Mouse (Mus musculus): ENCODE results near the gene Vgll3. TPM values are rescaled to one million over a fixed set of nuclear protein-coding genes. Genes with fewer than 3 reads are reported as not detected.

Vgll3 gene
- polyA plus RNA-seq (2012; fragmentation: generic; extraction: Trizol): 9.9 TPM
- long read RNA-seq, experiment 1, full-length matches to known transcripts: 18 of 24 reads
- long read RNA-seq, experiment 1, partial matches to known transcripts: 0 of 24 reads
- long read RNA-seq, experiment 1, other reads (novel, unspliced or antisense): 6 of 24 reads
- long read RNA-seq, experiment 2, full-length matches to known transcripts: 67 of 123 reads
- long read RNA-seq, experiment 2, partial matches to known transcripts: 16 of 123 reads
- long read RNA-seq, experiment 2, other reads (novel, unspliced or antisense): 40 of 123 reads

DNA sequence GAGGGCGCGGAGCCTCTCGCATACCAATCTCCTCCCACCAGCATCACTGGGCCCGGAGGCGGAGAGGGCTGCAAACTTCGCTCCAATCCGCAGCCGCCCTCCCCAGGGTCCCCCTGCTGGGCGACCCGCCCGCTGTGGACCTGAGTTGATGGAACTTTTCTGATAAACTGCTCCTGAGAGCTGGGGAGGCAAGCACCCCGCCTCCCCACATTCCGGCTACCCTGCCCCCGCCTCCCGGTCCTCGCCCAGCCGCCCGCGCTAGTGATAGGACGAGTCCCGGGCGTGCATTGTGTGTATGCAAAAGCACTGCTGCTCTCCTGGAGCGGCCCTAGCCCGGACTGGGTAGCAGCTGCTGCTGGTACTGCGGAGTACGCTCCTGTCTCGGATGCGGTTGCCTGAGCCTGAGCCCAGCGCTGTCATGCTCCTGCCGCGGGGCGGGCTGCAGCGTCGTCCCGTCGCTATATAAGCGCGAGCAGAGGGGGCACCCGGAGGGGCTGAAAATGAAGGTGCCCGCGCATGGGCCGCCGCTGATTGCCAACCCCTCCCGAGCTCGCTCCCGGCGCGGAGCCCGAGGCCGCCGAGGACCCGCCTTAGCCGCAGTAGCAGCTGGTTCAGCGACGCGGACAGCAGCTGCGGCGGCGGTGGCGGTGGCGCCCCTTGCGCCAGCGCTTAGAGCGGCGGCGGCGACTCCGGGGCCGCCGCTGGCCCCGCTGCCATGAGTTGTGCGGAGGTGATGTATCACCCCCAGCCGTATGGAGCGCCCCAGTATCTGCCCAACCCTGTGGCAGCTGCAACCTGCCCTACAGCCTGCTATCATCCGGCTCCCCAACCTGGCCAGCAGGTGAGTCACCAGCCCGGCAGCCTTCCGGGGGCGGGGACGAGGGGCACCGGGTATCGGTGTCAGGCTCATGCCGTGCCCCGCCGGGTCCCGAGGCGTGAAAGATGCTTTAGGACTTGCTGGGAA, at the start of gene Vgll3:
Vgll3 (plus strand) TSS at position 340 of the 964 bp plus-strand sequence.
- Histone ChIP-seq H3K79me2 (ENCODE audit: control insufficient read depth, insufficient read depth) (no peaks in the 10 kb centered on the region), H3K36me3 (ENCODE audit: control insufficient read depth, insufficient read depth) (no peaks in the 10 kb centered on the region), H3K79me3 (ENCODE audit: low read depth) (no peaks in the 10 kb centered on the region), H3ac (ENCODE audit: control insufficient read depth, insufficient read length, low read depth) (peak within 1 kb of the TSS; percentile 77), H3K27me3 (ENCODE audit: control insufficient read depth, insufficient read depth, insufficient read length) (no peaks in the 10 kb centered on the region), H3K4me3 (ENCODE audit: insufficient read depth, poor library complexity, severe bottlenecking) (peak within 1 kb of the TSS; percentile 37)
- TF ChIP-seq USF1 (IDR thresholded peaks at IDR 0.05; ENCODE audit: low read depth) (no peak), CTCF (IDR thresholded peaks at IDR 0.05; ENCODE audit: control insufficient read depth, insufficient read depth, insufficient read length) (no peak), MYOG (IDR thresholded peaks at IDR 0.05; ENCODE audit: control insufficient read depth, extremely low read depth, insufficient read length) (no peak), MYOD1 (IDR thresholded peaks at IDR 0.05; ENCODE audit: control insufficient read depth, insufficient read length, low read depth) (no peak), FOSL1 (IDR thresholded peaks at IDR 0.05; ENCODE audit: insufficient read depth, low read length, poor library complexity, severe bottlenecking) (no peak), CEBPB (IDR thresholded peaks at IDR 0.05; ENCODE audit: low read depth) (no peak), MAX (IDR thresholded peaks at IDR 0.05) (no peak)

GRCm38 (mm10) chr16:65765976-65766375, 49.1 kb upstream of the Vgll3 start:
- TF ChIP-seq CEBPB (IDR thresholded peaks at IDR 0.05; ENCODE audit: low read depth) (no peak), MAX (IDR thresholded peaks at IDR 0.05) (no peak), MYOD1 (IDR thresholded peaks at IDR 0.05; ENCODE audit: control insufficient read depth, insufficient read length, low read depth) (no peak), USF1 (IDR thresholded peaks at IDR 0.05; ENCODE audit: low read depth) (no peak), MYOG (IDR thresholded peaks at IDR 0.05; ENCODE audit: control insufficient read depth, extremely low read depth, insufficient read length) (no peak), CTCF (IDR thresholded peaks at IDR 0.05; ENCODE audit: control insufficient read depth, insufficient read depth, insufficient read length) (no peak), FOSL1 (IDR thresholded peaks at IDR 0.05; ENCODE audit: insufficient read depth, low read length, poor library complexity, severe bottlenecking) (no peak)
- Histone ChIP-seq H3K36me3 (ENCODE audit: control insufficient read depth, insufficient read depth) (no peaks in the 10 kb centered on the region), H3ac (ENCODE audit: control insufficient read depth, insufficient read length, low read depth) (no peak overlapping the region), H3K79me2 (ENCODE audit: control insufficient read depth, insufficient read depth) (no peaks in the 10 kb centered on the region), H3K27me3 (ENCODE audit: control insufficient read depth, insufficient read depth, insufficient read length) (no peaks in the 10 kb centered on the region), H3K79me3 (ENCODE audit: low read depth) (no peaks in the 10 kb centered on the region), H3K4me3 (ENCODE audit: insufficient read depth, poor library complexity, severe bottlenecking) (no peak overlapping the region)

DNA sequence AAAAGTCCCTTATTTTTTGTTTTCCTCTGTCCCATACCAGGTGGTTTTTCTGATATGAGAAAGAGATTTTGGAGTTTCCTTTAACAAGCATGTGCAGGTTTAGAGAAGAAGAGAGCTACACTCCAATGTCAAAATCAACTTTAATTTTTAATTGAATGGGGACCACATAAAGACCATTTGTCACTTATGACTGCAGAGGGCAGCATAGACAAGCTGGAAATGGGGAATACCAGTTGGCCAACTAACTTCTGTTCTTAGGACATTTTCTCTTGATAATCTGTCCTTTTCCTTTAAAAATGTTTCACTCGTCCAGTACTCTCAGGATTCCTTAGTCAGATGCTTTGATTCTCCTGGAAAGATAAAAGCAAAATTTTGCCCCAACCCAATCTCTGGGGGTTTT, 29.1 kb upstream of the Vgll3 start:
- no peaks in the 10 kb centered on the region for H3K27me3 ChIP-seq (ENCODE audit: control insufficient read depth, insufficient read depth, insufficient read length)
- H3K79me2 ChIP-seq (ENCODE audit: control insufficient read depth, insufficient read depth): no peaks in the 10 kb centered on the region
- TF ChIP-seq MYOG (IDR thresholded peaks at IDR 0.05; ENCODE audit: control insufficient read depth, extremely low read depth, insufficient read length) (no peak), FOSL1 (IDR thresholded peaks at IDR 0.05; ENCODE audit: insufficient read depth, low read length, poor library complexity, severe bottlenecking) (no peak), CTCF (IDR thresholded peaks at IDR 0.05; ENCODE audit: control insufficient read depth, insufficient read depth, insufficient read length) (no peak), USF1 (IDR thresholded peaks at IDR 0.05; ENCODE audit: low read depth) (no peak), MYOD1 (IDR thresholded peaks at IDR 0.05; ENCODE audit: control insufficient read depth, insufficient read length, low read depth) (no peak), CEBPB (IDR thresholded peaks at IDR 0.05; ENCODE audit: low read depth) (no peak), MAX (IDR thresholded peaks at IDR 0.05) (no peak)
- no peak overlapping the region for H3ac ChIP-seq (ENCODE audit: control insufficient read depth, insufficient read length, low read depth)
- no peaks in the 10 kb centered on the region for H3K79me3 ChIP-seq (ENCODE audit: low read depth)
- H3K36me3 ChIP-seq (ENCODE audit: control insufficient read depth, insufficient read depth): no peaks in the 10 kb centered on the region
- no peak overlapping the region for H3K4me3 ChIP-seq (ENCODE audit: insufficient read depth, poor library complexity, severe bottlenecking)

DNA sequence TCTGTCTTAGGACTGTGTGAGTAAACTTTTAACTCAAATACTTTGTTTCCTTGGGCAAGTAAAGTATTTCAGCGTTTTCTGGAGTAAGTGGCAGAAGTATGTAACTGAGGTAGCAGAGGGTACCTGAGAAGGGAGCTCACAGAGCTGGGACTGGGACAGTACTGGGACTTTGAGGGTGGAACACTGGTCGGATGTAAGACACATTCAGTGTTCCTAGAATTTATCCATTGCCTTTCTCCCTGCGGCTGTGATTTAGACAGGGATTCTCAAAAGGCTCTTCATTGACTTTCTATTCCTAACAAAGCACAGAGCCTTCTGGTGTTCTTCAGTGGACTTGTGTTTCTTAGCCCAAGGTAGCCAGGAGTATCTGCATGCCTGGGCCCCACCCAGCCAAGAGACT, 1.0 kb downstream of the Vgll3 start:
- H3K4me3 ChIP-seq (ENCODE audit: insufficient read depth, poor library complexity, severe bottlenecking): peak overlapping the region; percentile 37
- peak overlapping the region; percentile 77 for H3ac ChIP-seq (ENCODE audit: control insufficient read depth, insufficient read length, low read depth)
- TF ChIP-seq MAX (IDR thresholded peaks at IDR 0.05) (no peak), USF1 (IDR thresholded peaks at IDR 0.05; ENCODE audit: low read depth) (no peak), FOSL1 (IDR thresholded peaks at IDR 0.05; ENCODE audit: insufficient read depth, low read length, poor library complexity, severe bottlenecking) (no peak), CTCF (IDR thresholded peaks at IDR 0.05; ENCODE audit: control insufficient read depth, insufficient read depth, insufficient read length) (no peak), CEBPB (IDR thresholded peaks at IDR 0.05; ENCODE audit: low read depth) (no peak), MYOD1 (IDR thresholded peaks at IDR 0.05; ENCODE audit: control insufficient read depth, insufficient read length, low read depth) (no peak), MYOG (IDR thresholded peaks at IDR 0.05; ENCODE audit: control insufficient read depth, extremely low read depth, insufficient read length) (no peak)
- H3K27me3 ChIP-seq (ENCODE audit: control insufficient read depth, insufficient read depth, insufficient read length): no peaks in the 10 kb centered on the region
- no peaks in the 10 kb centered on the region for H3K79me2 ChIP-seq (ENCODE audit: control insufficient read depth, insufficient read depth)
- no peaks in the 10 kb centered on the region for H3K36me3 ChIP-seq (ENCODE audit: control insufficient read depth, insufficient read depth)
- H3K79me3 ChIP-seq (ENCODE audit: low read depth): no peaks in the 10 kb centered on the region

DNA sequence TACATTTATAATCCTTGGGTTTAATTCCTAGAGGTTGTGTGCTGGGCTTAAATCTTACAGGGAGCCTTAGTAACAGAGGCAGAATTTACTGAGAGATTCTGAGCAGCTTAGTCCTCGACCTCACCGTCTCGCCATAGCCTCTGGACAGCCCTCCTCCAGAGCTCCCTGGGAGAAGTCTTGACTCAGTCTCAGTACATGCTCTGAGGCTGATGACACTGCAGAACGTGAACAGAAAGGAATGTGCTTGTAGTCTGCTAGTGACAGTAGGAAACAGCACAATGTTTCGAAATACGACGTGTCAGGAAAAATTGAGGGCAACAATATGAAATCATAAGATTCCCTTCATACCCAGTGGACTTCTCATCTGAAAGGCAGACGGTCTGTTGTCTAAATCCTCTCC, 3.7 kb downstream of the Vgll3 start:
- H3ac ChIP-seq (ENCODE audit: control insufficient read depth, insufficient read length, low read depth): no peak overlapping the region
- H3K79me2 ChIP-seq (ENCODE audit: control insufficient read depth, insufficient read depth): no peaks in the 10 kb centered on the region
- H3K4me3 ChIP-seq (ENCODE audit: insufficient read depth, poor library complexity, severe bottlenecking): no peak overlapping the region
- no peak for TF ChIP-seq USF1 (IDR thresholded peaks at IDR 0.05; ENCODE audit: low read depth)
- no peak for TF ChIP-seq MAX (IDR thresholded peaks at IDR 0.05)
- TF ChIP-seq CEBPB (IDR thresholded peaks at IDR 0.05; ENCODE audit: low read depth): peak; percentile 59
- no peaks in the 10 kb centered on the region for H3K79me3 ChIP-seq (ENCODE audit: low read depth)
- no peaks in the 10 kb centered on the region for H3K27me3 ChIP-seq (ENCODE audit: control insufficient read depth, insufficient read depth, insufficient read length)
- H3K36me3 ChIP-seq (ENCODE audit: control insufficient read depth, insufficient read depth): no peaks in the 10 kb centered on the region
